Mouse (Mus musculus) hindbrain, postnatal 0 days (tissue): ENCODE measurements around the gene Otog. TPM values are rescaled to one million over a fixed set of nuclear protein-coding genes. Genes with fewer than 3 reads are reported as not detected.

Experiments used
- ATAC-seq: fragments of 200-750 bp; cut with Nextera tagmentation; 2 replicates; pipeline ENCODE4 v1.8.0; 2017; ENCODE audit warnings: mild to moderate bottlenecking, moderate TSS enrichment, moderate library complexity
- DNase-seq: peaks from one replicate; pipeline ENCODE4 v3.0.0-alpha.2; 2015; ENCODE audit warnings: low spot score
- H3K27ac ChIP-seq: fragments of 300-500 bp; sonication (generic); 2 replicates; pipeline ENCODE4 v1.5.1; 2014; ENCODE audit warnings: mild to moderate bottlenecking
- H3K27me3 ChIP-seq: fragments of 300-500 bp; sonication (generic); 2 replicates; pipeline ENCODE4 v1.6.1; 2014; ENCODE audit warnings: low read length, mixed read lengths; ENCODE audit not compliant: insufficient read depth
- H3K36me3 ChIP-seq: fragments of 300-500 bp; sonication (generic); 2 replicates; pipeline ENCODE4 v1.6.1; 2014; ENCODE audit warnings: low read length, mixed read lengths; ENCODE audit not compliant: insufficient read depth
- H3K4me1 ChIP-seq: fragments of 300-500 bp; sonication (generic); 2 replicates; pipeline ENCODE4 v1.6.1; 2014; ENCODE audit warnings: antibody characterized with exemption, low read length, mixed read lengths; ENCODE audit not compliant: insufficient read depth
- H3K4me2 ChIP-seq: fragments of 300-500 bp; sonication (generic); 2 replicates; pipeline ENCODE4 v1.6.1; 2014; ENCODE audit warnings: low read depth, mild to moderate bottlenecking, low read length, moderate library complexity, mixed read lengths
- H3K4me3 ChIP-seq: fragments of 300-500 bp; sonication (generic); 2 replicates; pipeline ENCODE4 v1.5.1; 2014; ENCODE audit warnings: low read length
- H3K9ac ChIP-seq: fragments of 300-500 bp; sonication (generic); replicated peaks from 2 replicates; pipeline ENCODE4 v1.6.1; 2014; ENCODE audit warnings: mild to moderate bottlenecking, low read length, moderate library complexity, mixed read lengths
- H3K9me3 ChIP-seq: fragments of 300-500 bp; sonication (generic); 2 replicates; pipeline ENCODE4 v1.6.1; 2016; ENCODE audit warnings: low read length, mixed read lengths
- CTCF ChIP-seq: IDR thresholded peaks from 2 replicates; pipeline ENCODE4 v1.5.1; 2016; ENCODE audit warnings: antibody characterized with exemption, control low read depth, low read depth
- WGBS: fragments of 180-500 bp; shearing (Covaris S2); extraction: QIAGEN DNeasy Blood & Tissue Kit; methylation state at CpG from one replicate; pipeline ENCODE4 v1.1.7; 2014; 5-methylcytosine and 5-hydroxymethylcytosine counted together
- polyA plus RNA-seq: library from polyadenylated mRNA; unstranded; fragments of >200 nt; fragmentation: Nextera tagmentation; extraction: Ambion mirVana; gene quantifications from 2 replicates; pipeline ENCODE4 v1.2.1, GENCODE M21; 2015
- total RNA-seq: library from RNA; depleted of rRNA; stranded (reverse); fragments of >200 nt; gene quantifications from 2 replicates; pipeline ENCODE4 v1.2.3, GENCODE M21; 2014; rRNA removed

Gene Otog
- total and polyA plus RNA-seq, 2 experiments from 2014 or later = under 0.01 to 0.04 TPM

GRCm38 (mm10) chr7:46348813-46349212 is 108.0 kb downstream of the Otog start:
- Histone ChIP-seq H3K9me3 (no peaks in the 10 kb centered on the region), H3K27ac (no peak overlapping the region), H3K9ac (peak overlapping the region; percentile 38; the same call in 1 of the 2 replicates), H3K36me3 (no peaks in the 10 kb centered on the region), H3K4me2 (peak overlapping the region; percentile 50), H3K4me1 (no peaks in the 10 kb centered on the region), H3K27me3 (no peaks in the 10 kb centered on the region; the same call in 1 of the 2 replicates), H3K4me3 (peak overlapping the region; percentile 21)
- ATAC-seq (peak; percentile 49; the same call in 1 of the 2 replicates), DNase-seq (peak; percentile 6)
- 1% methylated on average over 34 of the region's 36 CpGs for WGBS
- TF ChIP-seq CTCF = no peak

DNA sequence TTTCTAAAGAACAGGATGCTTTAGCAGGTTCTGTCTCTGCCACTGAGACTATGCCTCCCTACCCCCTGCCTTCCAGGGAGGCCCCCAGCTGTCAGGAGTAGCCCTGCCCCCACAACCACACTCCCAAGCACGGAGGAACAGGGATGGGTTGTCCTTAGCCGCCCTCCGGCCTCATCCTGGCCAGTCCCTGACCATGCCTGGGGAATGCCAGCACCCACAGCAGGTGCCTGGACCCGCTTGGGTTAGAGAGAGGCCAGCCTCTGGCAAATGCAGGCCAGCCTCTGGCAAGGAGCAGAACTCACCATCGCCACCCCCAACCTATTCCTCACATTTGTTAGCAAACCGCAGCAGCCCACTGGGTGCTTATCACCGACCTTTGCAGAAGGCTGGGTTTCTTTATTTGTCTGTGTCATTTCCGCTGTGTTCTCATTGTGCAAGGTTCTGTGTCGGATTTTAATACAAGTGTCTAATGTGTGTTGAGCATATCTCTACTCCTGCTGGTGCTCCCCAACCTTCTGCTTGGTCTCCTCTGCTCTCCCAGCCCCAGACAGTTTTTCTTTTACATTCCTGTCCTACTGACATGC is 109.4 kb downstream of the Otog start:
- H3K4me3 ChIP-seq = no peak overlapping the region
- 54% methylated on average over 9 of the region's 9 CpGs for WGBS
- no peaks in the 10 kb centered on the region for H3K9me3 ChIP-seq
- DNase-seq (no peak), ATAC-seq (no peak)
- TF ChIP-seq CTCF = no peak
- H3K36me3 ChIP-seq = no peaks in the 10 kb centered on the region
- H3K27me3 ChIP-seq = no peaks in the 10 kb centered on the region; the same call in 1 of the 2 replicates
- no peak overlapping the region for H3K4me2 ChIP-seq
- no peak overlapping the region for H3K27ac ChIP-seq
- no peaks in the 10 kb centered on the region for H3K4me1 ChIP-seq
- no peak overlapping the region for H3K9ac ChIP-seq

GRCm38 (mm10) chr7:46352748-46353147 is 112.0 kb downstream of the Otog start:
- Histone ChIP-seq H3K9me3 (no peaks in the 10 kb centered on the region), H3K27ac (no peak overlapping the region), H3K4me2 (no peak overlapping the region), H3K4me1 (no peaks in the 10 kb centered on the region), H3K4me3 (no peak overlapping the region), H3K36me3 (no peaks in the 10 kb centered on the region), H3K9ac (no peak overlapping the region), H3K27me3 (no peaks in the 10 kb centered on the region; the same call in 1 of the 2 replicates)
- no peak for TF ChIP-seq CTCF
- DNase-seq (no peak), ATAC-seq (no peak)
- WGBS = 77% methylated on average over 2 of the region's 2 CpGs

DNA sequence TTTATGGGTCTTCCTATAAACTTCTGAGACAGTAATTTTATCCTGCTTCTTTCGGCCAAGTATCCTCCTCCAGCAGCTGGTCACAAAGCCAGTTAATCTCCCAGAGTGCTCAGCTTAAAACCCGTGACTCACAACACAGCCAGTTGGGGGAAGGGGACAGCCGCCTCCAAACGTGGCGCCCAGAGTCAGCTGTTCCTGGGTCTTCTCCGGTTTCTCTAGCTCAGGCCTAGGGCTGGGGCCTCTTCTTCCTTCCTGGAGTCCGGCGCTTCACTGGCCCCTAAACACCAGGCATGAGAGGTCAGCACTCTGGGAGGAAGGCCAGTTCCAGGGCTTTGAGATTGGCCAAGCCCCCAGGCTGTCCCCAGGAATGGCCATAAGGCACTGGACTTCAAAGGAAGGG is 112.4 kb downstream of the Otog start:
- Histone ChIP-seq H3K4me3 (no peak overlapping the region), H3K4me1 (no peaks in the 10 kb centered on the region), H3K9ac (no peak overlapping the region), H3K9me3 (no peaks in the 10 kb centered on the region), H3K36me3 (no peaks in the 10 kb centered on the region), H3K4me2 (no peak overlapping the region), H3K27ac (no peak overlapping the region), H3K27me3 (no peaks in the 10 kb centered on the region)
- ATAC-seq (no peak), DNase-seq (no peak)
- TF ChIP-seq CTCF = no peak
- 59% methylated on average over 8 of the region's 8 CpGs for WGBS

- no peak overlapping the region for H3K4me2 ChIP-seq
- 72% methylated on average over 4 of the region's 4 CpGs for WGBS
- DNase-seq (no peak), ATAC-seq (no peak)
- H3K36me3 ChIP-seq = no peaks in the 10 kb centered on the region
- no peak overlapping the region for H3K9ac ChIP-seq
- no peak overlapping the region for H3K4me3 ChIP-seq
- H3K9me3 ChIP-seq = no peaks in the 10 kb centered on the region
- H3K27me3 ChIP-seq = no peaks in the 10 kb centered on the region
- TF ChIP-seq CTCF = no peak
- no peaks in the 10 kb centered on the region for H3K4me1 ChIP-seq
- no peak overlapping the region for H3K27ac ChIP-seq
These were observed 113.1 kb downstream of the Otog start for GRCm38 (mm10) chr7:46353875-46354274.

Other genes starting within 250 kb of the Otog start
- 0.58 and 1.2 TPM in 2 replicates for gene Abcc6, start 210.7 kb upstream of the Otog start, total RNA-seq
- gene Abcc6, start 210.7 kb upstream of the Otog start, polyA plus RNA-seq = 0.55 and 0.64 TPM in 2 replicates
- 53.6 and 61.5 TPM in 2 replicates for gene Nomo1, start 207.3 kb upstream of the Otog start, total RNA-seq
- gene Nomo1, start 207.3 kb upstream of the Otog start, polyA plus RNA-seq = 36.9 and 37.9 TPM in 2 replicates
- 13.2 and 18.7 TPM in 2 replicates for gene Kcnj11, start 140.2 kb upstream of the Otog start, total RNA-seq
- gene Kcnj11, start 140.2 kb upstream of the Otog start, polyA plus RNA-seq = 2.4 and 3.0 TPM in 2 replicates
- 21.7 and 29.8 TPM in 2 replicates for gene Abcc8, start 61.0 kb upstream of the Otog start, total RNA-seq
- gene Abcc8, start 61.0 kb upstream of the Otog start, polyA plus RNA-seq = 10.1 and 11.2 TPM in 2 replicates
- 1.7 TPM in 1 of 2 replicates, not detected in the other for gene Ush1c, start 2.5 kb upstream of the Otog start, total RNA-seq
- gene Ush1c, start 2.5 kb upstream of the Otog start, polyA plus RNA-seq = 1.5 and 1.6 TPM in 2 replicates
- gene Myod1, start 135.5 kb downstream of the Otog start, total RNA-seq = 0.32 and 0.99 TPM in 2 replicates
- gene Myod1, start 135.5 kb downstream of the Otog start, polyA plus RNA-seq = 0.20 and 0.37 TPM in 2 replicates
- gene Kcnc1, start 155.5 kb downstream of the Otog start, total RNA-seq = 43.7 and 45.6 TPM in 2 replicates
- 25.0 and 25.6 TPM in 2 replicates for gene Kcnc1, start 155.5 kb downstream of the Otog start, polyA plus RNA-seq